In genomic region chr5:120312299-120312698, GRCm38 (mm10) we compare ENCODE assay signal across 16 mouse cellular contexts.
DNase-seq lines count a peak whose midpoint lies in the region; ATAC-seq and TF ChIP-seq lines count a peak whose summit lies in the region.
"Had no signal": no experiment of that assay in that cellular context is flagged by ENCODE, and none has a peak within 500 bp of the region (broad histone marks: within the 10 kb centered on the region; RNA-seq: fewer than 3 reads in every experiment).

No protein-coding gene starts in this region.

- no peak for DNase-seq in heart, postnatal 0 days (ENCODE audit: low spot score)
- no peak for DNase-seq in heart, postnatal 14 days
- no peak for DNase-seq in lung, adult 2 months
- DNase-seq in lung, postnatal 14 days, result no peak
- DNase-seq in adrenal gland, postnatal 25 days, result no peak
- DNase-seq in layer of hippocampus, postnatal 14 days (ENCODE audit: low spot score in 2 of 2), result no peak
- DNase-seq: cerebellum, adult 9-11 months; heart, adult 11 months; heart, postnatal 10 days; lung, postnatal 4 days; right cerebral cortex, postnatal 4 days had no signal

- no peak overlapping the region for H3K27ac ChIP-seq in heart, postnatal 0 days (ENCODE audit: low read depth)
- no peak overlapping the region for H3K27ac ChIP-seq in ES-Bruce4 (ENCODE audit: insufficient read depth, low read length)
- H3K27ac ChIP-seq in cortical plate, adult 2 months (ENCODE audit: insufficient read depth, low read length), result no peak overlapping the region
- H3K27ac ChIP-seq: limb, embryonic 13.5 days; midbrain, embryonic 13.5 days; stomach, embryonic 15.5 days had no signal

- H3K4me2 ChIP-seq in heart, postnatal 0 days (ENCODE audit: low read depth, low read length), result no peak overlapping the region
- H3K4me2 ChIP-seq: limb, embryonic 13.5 days; midbrain, embryonic 13.5 days; stomach, embryonic 15.5 days had no signal

- peak; percentile 22 for TF ChIP-seq CTCF in heart, postnatal 0 days (IDR thresholded peaks at IDR 0.05; ENCODE audit: low read depth)
- peak; percentile 14; the same call in 1 of the 2 replicates for TF ChIP-seq CTCF in lung, adult 2 months (IDR thresholded peaks at IDR 0.05; ENCODE audit: insufficient read depth, low read length)
- peak; percentile 53 for TF ChIP-seq CTCF in ES-Bruce4 (IDR thresholded peaks at IDR 0.05; ENCODE audit: low read depth, low read length)
- peak; percentile 26; the same call in 1 of the 2 replicates for TF ChIP-seq CTCF in cortical plate, adult 2 months (IDR thresholded peaks at IDR 0.05; ENCODE audit: extremely low read depth, insufficient read depth, low read length)

- no peaks in the 10 kb centered on the region for H3K36me3 ChIP-seq in heart, postnatal 0 days (replicated peaks; ENCODE audit: control insufficient read depth, insufficient read depth, low read length)
- H3K36me3 ChIP-seq in ES-Bruce4 (ENCODE audit: control insufficient read depth, insufficient read depth, low read length, poor library complexity, severe bottlenecking), result no peaks in the 10 kb centered on the region
- H3K36me3 ChIP-seq: limb, embryonic 13.5 days; midbrain, embryonic 13.5 days; stomach, embryonic 15.5 days had no signal

- no peak overlapping the region for H3K4me3 ChIP-seq in heart, postnatal 0 days (ENCODE audit: low read depth, low read length)
- H3K4me3 ChIP-seq in lung, adult 2 months (replicated peaks; ENCODE audit: extremely low read depth, low read depth, low read length), result no peak overlapping the region
- no peak overlapping the region for H3K4me3 ChIP-seq in ES-Bruce4 (ENCODE audit: low read depth, low read length)
- no peak overlapping the region for H3K4me3 ChIP-seq in cortical plate, adult 2 months (ENCODE audit: insufficient read depth, low read length)
- H3K4me3 ChIP-seq: limb, embryonic 13.5 days; midbrain, embryonic 13.5 days; stomach, embryonic 15.5 days had no signal

- H3K9ac ChIP-seq in heart, postnatal 0 days (replicated peaks; ENCODE audit: low read depth, low read length), result no peak overlapping the region
- no peak overlapping the region for H3K9ac ChIP-seq in ES-Bruce4 (ENCODE audit: low read depth, poor library complexity, severe bottlenecking)
- H3K9ac ChIP-seq: limb, embryonic 13.5 days; midbrain, embryonic 13.5 days; stomach, embryonic 15.5 days had no signal

- intact Hi-C loops in heart, postnatal 14 days (cut with DNase I), result no loop called here

- no peaks in the 10 kb centered on the region for H3K4me1 ChIP-seq in heart, postnatal 0 days (ENCODE audit: control insufficient read depth, insufficient read depth)
- no peaks in the 10 kb centered on the region for H3K4me1 ChIP-seq in lung, adult 2 months (ENCODE audit: control insufficient read depth, insufficient read depth, low read length)
- no peaks in the 10 kb centered on the region for H3K4me1 ChIP-seq in ES-Bruce4 (ENCODE audit: control insufficient read depth, insufficient read depth, low read length)
- no peaks in the 10 kb centered on the region for H3K4me1 ChIP-seq in cortical plate, adult 2 months (ENCODE audit: control insufficient read depth, insufficient read depth, low read length)
- H3K4me1 ChIP-seq: limb, embryonic 13.5 days; stomach, embryonic 15.5 days had no signal

- no peak for ATAC-seq in heart, postnatal 0 days (ENCODE audit: insufficient read depth, low read depth)
- ATAC-seq: midbrain, embryonic 13.5 days had no signal

- TF ChIP-seq POLR2A in lung, adult 2 months (IDR thresholded peaks at IDR 0.05; ENCODE audit: borderline replicate concordance, extremely low read depth, low read depth, low read length), result no peak
- TF ChIP-seq POLR2A in ES-Bruce4 (IDR thresholded peaks at IDR 0.05; ENCODE audit: insufficient read depth, low read length), result no peak
- TF ChIP-seq POLR2A in cortical plate, adult 2 months (IDR thresholded peaks at IDR 0.05; ENCODE audit: extremely low read depth, insufficient read depth, low read length), result no peak

- no peak for TF ChIP-seq EP300 in heart, postnatal 0 days (IDR thresholded peaks at IDR 0.05; ENCODE audit: low read depth)
- no peak for TF ChIP-seq EP300 in ES-Bruce4 (IDR thresholded peaks at IDR 0.05; ENCODE audit: insufficient read depth, low read depth, low read length)

- 84% methylated on average over 6 of the region's 6 CpGs for WGBS in heart, postnatal 0 days
- 82% methylated on average over 6 of the region's 6 CpGs for WGBS in lung, adult 2 months

- H3K27me3 ChIP-seq in heart, postnatal 0 days (ENCODE audit: control insufficient read depth, insufficient read depth, low read length), result peaks cover 5% of the 10 kb centered on the region; the same call in 1 of the 2 replicates
- H3K27me3 ChIP-seq in ES-Bruce4 (ENCODE audit: control insufficient read depth, insufficient read depth, low read length, poor library complexity, severe bottlenecking), result no peaks in the 10 kb centered on the region
- H3K27me3 ChIP-seq: stomach, embryonic 15.5 days had no signal

- peaks cover 7% of the 10 kb centered on the region for H3K9me3 ChIP-seq in heart, postnatal 0 days (replicated peaks; ENCODE audit: control insufficient read depth, low read length)
- H3K9me3 ChIP-seq in ES-Bruce4 (replicated peaks; ENCODE audit: control insufficient read depth, insufficient read depth, low read length, poor library complexity, severe bottlenecking), result peaks cover 9% of the 10 kb centered on the region
- H3K9me3 ChIP-seq: midbrain, embryonic 13.5 days; stomach, embryonic 15.5 days had no signal
